Mouse (Mus musculus) CD4-positive, CD25-positive, alpha-beta regulatory T cell (primary cell): ENCODE data around the gene Rsph9. TPM values are rescaled to one million over a fixed set of nuclear protein-coding genes. Genes with fewer than 3 reads are reported as not detected.

Source experiments
- polyA plus RNA-seq: library from polyadenylated mRNA; unstranded; fragments of 100-300 nt; shearing (Covaris generic); gene quantifications from one replicate; pipeline ENCODE4 v1.2.1, GENCODE M21; 2017

Rsph9 gene
- 1.3 TPM for polyA plus RNA-seq

DNA sequence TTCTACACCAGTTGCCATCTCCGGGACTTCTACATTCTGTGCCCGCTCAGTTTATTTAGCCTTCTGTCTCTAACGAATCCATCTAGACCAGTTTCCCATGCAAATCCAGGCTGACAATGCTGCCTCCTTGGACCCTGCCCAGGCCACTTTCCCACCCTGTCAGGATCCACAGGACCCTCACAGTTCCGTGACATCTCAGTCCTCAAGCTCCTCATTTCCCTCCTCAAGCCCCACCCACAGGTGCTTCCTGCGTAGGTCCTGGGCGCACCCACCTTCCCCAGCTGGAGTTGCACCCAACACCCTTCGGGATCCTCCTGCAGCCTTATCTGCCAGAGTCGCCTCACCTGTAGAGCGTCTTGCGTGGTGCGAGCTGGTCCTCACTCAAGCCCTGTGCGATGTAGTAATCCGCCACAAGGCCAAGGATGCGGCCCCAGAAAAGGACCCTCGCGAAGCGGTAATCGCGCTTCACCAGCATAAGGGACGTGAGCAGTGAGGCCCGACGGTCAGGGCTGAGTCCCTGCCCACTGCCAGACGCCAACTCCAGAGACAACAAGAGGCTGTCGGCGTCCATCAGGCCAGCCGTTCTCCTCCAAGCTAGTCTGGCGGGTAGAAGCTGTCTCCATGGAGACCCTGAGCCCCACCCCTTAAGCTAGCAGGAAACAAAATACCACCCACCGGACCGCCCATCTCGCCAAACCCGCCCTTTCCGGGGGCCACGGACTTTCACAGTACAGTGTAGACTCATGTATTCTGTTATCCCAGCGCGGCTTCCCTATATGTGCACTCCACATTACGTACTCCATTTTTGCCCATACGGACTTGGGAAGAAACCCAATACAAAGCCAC, at the start of gene Rsph9:
Rsph9 (minus strand) TSS at position 639 of the 846 bp plus-strand sequence.

DNA sequence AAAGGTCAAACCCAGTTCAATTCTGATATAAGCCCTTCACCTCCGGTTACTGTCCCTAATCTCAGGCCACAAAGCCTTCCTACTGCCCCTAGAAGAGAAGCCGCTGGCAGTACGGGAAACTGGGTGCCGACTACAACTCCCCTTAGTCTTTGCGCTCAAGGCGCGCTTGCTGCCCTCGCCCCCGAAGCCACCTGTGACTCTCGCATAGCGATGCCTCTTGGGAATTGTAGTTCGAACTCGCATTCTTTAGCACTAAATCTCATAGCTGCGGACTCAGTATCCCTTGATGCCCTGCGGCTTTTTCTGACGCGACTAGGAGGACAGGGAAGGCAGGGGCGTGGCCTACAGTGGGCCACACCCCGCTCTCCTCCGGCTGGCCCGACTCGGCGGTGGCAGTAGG, 16.7 kb upstream of the Rsph9 start, which contains the start of gene Gtpbp2:
Gtpbp2 (plus strand) TSS at position 347 of the 400 bp plus-strand sequence.

DNA sequence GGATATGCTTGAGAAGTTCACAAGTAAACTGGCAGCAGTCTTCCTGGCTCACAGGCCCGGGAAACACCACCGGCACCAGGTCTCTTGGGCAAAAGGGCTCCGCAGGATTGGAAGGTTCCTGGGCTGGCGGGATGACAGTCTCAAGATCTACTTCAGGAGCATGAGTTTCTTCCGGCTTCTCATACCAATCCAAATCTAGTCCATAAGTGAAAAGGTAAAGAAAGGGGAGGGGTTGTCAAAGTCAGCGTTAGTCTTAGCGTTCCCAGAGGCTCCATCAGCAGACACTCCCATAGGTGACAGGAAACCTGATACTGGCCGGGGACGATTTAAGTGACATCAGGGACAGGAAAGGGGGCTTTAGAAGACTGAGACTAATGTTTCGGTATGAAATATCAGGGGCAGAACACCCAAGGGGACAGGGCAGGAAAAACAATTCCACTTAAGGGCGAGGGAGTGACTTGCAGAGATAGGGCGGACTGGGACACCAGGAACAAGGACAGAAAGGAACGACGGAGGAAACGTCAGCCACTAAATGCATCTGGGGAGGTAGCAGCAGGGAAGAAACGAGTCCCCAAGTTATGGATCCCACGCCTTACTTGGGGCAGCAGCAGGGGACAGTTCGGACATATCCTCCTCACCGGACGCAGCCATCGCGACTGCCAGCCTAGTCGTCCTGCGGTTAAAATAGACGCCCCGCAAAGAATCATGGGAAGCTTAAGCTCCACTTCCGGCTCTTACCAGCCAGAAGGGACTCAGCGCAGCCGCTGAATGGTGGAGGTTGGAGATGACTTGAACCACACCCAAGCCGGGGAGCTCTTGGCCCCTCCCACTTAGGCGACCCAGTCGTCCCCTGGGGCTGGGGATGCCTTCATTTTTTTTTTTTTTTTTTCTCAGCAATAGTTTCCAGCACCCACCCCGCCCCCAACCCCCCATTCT, 9.1 kb upstream of the Rsph9 start, which contains the start of gene Mad2l1bp:
Mad2l1bp (minus strand) TSS at position 707 of the 936 bp plus-strand sequence.

DNA sequence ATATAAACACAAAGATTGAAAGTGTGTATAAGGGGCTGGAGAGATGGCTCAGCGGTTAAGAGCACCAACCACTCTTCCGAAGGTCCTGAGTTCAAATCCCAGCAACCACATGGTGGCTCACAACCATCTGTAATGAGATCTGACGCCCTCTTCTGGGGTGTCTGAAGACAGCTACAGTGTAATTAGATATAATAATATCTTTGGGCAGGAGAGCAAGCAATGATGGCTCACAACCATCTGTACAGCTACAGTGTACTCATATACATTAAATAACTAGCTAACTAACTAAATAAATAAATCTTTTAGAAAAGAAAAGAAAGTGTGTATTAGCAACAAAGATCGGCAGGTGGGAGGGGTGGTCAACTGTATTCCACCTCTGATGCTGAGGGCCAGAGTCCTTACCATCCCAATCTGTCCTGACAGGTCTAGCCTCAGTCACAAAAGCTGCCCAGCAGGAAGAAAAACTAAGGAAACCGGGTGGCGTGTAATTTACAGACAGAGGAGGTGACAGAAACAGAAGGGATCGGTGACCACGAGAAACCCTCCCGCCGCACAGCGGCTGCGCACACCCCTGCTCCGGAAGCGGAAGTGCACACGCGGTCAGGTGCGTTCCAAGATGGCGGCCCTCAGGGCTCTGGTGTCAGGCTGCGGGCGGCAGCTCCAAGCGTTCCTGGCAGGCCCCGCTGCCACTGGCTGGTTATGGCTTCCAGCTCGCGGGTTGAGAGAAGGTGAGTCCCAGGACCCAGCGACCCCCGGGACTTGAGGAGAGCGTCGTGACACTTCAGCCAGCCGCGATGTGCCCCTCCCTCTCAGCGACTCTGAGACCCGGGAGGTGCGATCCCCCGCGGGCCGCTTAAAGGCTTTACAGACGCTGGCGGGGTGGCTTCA, 33.4 kb downstream of the Rsph9 start, which contains the start of gene Mrps18a:
Mrps18a (plus strand) TSS at position 585 of the 888 bp plus-strand sequence.

Other genes with a start within 250 kb of the Rsph9 start
- gene Vegfa, start 111.8 kb downstream of the Rsph9 start, polyA plus RNA-seq, result 0.29 TPM
- gene Mrps18a, start 33.2 kb downstream of the Rsph9 start, polyA plus RNA-seq, result 93.8 TPM
- 46.1 TPM for gene Mad2l1bp, start 9.3 kb upstream of the Rsph9 start, polyA plus RNA-seq
- gene Gtpbp2, start 16.8 kb upstream of the Rsph9 start, polyA plus RNA-seq, result 81.2 TPM
- 5.2 TPM for gene Polh, start 58.4 kb upstream of the Rsph9 start, polyA plus RNA-seq
- 36.5 TPM for gene Xpo5, start 58.6 kb upstream of the Rsph9 start, polyA plus RNA-seq
- 54.0 TPM for gene Polr1c, start 103.8 kb upstream of the Rsph9 start, polyA plus RNA-seq
- 179 TPM for gene Yipf3, start 103.9 kb upstream of the Rsph9 start, polyA plus RNA-seq
- not detected for gene Lrrc73, start 109.3 kb upstream of the Rsph9 start, polyA plus RNA-seq
- 29.7 TPM for gene Tjap1, start 138.8 kb upstream of the Rsph9 start, polyA plus RNA-seq
- not detected for gene Dlk2, start 153.2 kb upstream of the Rsph9 start, polyA plus RNA-seq
- 7.8 TPM for gene Abcc10, start 184.1 kb upstream of the Rsph9 start, polyA plus RNA-seq
- 10.8 TPM for gene Zfp318, start 239.5 kb upstream of the Rsph9 start, polyA plus RNA-seq